Mouse (Mus musculus) bone marrow macrophage, adult 2 months (primary cell): ENCODE data around the gene Muc4.

Source experiments
- CTCF ChIP-seq: IDR thresholded peaks from 2 replicates; pipeline ENCODE4 v1.5.1; 2012; ENCODE audit warnings: low read depth, mild to moderate bottlenecking, low read length, moderate library complexity
- POLR2A ChIP-seq: IDR thresholded peaks from 2 replicates; pipeline ENCODE4 v1.6.1; 2012; ENCODE audit warnings: mild to moderate bottlenecking, low read depth, low read length, borderline replicate concordance

- TF ChIP-seq CTCF = no peak
- no peak for TF ChIP-seq POLR2A
Measured at GRCm38 (mm10) chr16:32745852-32746251, 10.2 kb downstream of the Muc4 start.
